Mouse (Mus musculus) induced T-regulatory cell, adult 2 months (primary cell): ENCODE data around the gene Baiap3.

Source experiments
- DNase-seq: peaks from one replicate; pipeline ENCODE4 v3.0.0-alpha.2; 2012; ENCODE audit warnings: low read depth

Baiap3 gene

DNA sequence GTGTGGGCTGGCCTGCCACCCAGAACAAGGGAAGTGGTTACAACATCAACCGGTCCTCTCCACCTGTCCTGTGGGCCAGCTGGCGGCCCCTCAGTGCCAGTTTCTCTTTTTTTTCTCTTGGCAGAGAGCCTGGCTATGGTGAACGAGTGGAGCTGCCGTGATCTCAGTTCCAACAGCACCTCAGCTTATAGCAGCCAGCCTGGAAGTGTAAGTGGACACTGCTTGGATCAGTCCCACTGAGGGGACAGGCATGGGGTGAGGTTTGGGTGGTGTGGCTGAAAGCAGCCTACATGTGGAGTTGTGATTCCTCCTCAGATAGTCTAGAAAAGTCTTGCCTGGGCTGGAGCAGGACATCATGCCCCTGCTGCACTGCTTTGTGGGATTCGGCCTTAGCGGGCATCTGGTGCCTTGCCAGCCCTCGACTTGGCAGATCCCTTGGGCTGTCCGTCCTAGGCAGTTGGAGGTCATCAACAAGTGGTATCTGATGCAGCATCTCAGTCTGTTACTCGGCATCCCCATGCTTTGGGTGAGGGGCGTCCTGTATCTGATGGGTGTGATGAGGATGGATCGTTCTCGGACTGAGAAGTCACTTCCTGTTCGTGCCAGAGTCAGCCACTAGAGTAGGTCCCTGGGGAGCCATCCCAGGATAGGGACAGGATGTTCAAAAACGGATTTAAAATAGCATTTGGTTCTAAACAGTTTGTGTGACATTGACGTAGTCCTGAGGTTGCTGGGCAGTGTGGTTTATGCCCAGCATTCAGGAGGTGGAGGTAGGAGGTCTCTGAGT is 45.3 kb downstream of the Baiap3 start:
- DNase-seq, result no peak

DNA sequence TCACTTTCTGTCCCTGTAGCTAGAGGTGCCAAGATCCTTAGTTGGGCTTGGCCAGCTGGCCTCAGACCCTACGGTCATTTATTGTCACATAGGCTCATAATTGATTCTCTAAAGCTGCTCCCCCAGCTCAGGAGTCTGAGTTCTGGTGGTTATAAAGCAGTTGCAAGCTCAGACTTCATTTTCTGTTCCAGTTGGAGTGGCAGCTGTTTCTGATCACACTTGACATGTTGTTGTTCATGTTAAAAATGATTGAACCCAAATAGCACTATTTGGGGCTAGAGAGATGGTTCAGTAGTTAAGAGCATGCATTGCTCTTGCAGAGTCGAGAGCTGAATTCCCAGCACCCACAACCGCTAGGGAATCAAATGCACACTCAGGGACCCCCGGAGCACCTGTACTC is 46.2 kb downstream of the Baiap3 start:
- DNase-seq, result no peak

DNA sequence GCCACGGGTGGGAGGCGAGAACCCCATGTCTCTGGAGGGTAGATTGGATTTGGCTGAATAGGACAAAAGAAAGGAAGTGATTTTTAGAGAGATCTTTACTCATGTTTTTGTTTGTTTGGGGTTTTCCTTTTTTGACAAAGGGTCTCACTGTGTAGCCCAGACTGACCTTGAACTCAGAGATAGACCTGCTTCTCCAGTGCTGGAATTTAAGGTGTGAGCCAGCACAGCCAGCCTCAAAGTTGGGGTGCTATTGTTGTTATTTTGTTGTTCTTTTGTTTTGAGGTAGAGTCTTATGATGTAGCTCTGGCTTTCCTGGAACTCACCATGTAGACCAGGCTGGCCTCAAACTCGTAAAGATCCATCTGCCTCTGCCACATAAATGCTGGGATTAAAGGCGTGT is 53.8 kb downstream of the Baiap3 start:
- no peak for DNase-seq
